Mouse (Mus musculus): Measurements from ENCODE around the gene Cd101. TPM values are rescaled to one million over a fixed set of nuclear protein-coding genes. Genes with fewer than 3 reads are reported as not detected.

The Cd101 gene
- total RNA-seq, 2 experiments from 2014 or later, result 0.38 to 0.42 TPM

GRCm38 (mm10) chr3:101033644-101034043 lies 4.3 kb upstream of the Cd101 start:
- TF ChIP-seq CTCF (conservative IDR thresholded peaks at IDR 0.05), result no peak

DNA sequence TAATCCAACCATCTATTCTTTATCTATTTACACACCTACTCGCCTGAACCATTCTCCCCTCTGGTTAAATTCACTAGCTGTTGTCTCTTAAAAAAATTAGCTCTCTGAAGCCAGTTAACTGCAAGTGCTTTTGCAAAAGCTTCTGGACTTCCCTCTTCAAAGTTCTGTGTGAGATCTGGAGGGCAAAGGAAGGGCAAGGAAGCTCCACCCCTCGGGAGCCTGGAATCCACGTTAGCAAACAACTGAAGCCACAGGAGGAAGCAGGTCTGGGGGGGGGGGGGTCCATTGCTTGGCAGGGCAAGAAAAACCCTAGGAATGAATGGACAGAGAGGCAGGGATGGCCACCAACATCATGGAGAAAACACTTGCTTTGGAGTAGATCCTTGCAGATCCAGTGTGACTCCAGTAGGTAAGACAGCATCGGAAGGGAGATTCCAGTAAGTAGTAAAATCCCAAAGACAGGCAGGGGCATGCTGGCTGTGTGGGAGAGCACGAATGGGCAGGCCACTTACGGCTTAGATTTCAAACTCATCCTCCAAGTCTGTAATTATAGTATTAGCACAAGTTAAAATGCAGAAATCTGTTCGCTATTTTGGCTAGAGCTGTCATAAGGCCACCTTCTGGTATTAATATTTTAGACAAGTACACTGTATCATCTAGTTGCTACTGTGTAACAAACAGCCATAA lies 2.2 kb upstream of the Cd101 start:
- no peak for TF ChIP-seq CTCF (conservative IDR thresholded peaks at IDR 0.05)
- H3K27ac ChIP-seq, result no peak overlapping the region
- peak in 1 of 2 experiments; percentile 5 for DNase-seq (ENCODE audit: low spot score in 2 of 2)
- no peak overlapping the region for H3K4me3 ChIP-seq

More at GRCm38 (mm10) chr3:101033644-101034043, 4.3 kb upstream of the Cd101 start:
- DNase-seq (ENCODE audit: low spot score in 2 of 2), result no peak
- H3K27ac ChIP-seq, result no peak overlapping the region
- no peak overlapping the region for H3K4me3 ChIP-seq

GRCm38 (mm10) chr3:101030630-101031029 lies 1.3 kb upstream of the Cd101 start:
- TF ChIP-seq CTCF (conservative IDR thresholded peaks at IDR 0.05), result no peak
- no peak overlapping the region for H3K27ac ChIP-seq

DNA sequence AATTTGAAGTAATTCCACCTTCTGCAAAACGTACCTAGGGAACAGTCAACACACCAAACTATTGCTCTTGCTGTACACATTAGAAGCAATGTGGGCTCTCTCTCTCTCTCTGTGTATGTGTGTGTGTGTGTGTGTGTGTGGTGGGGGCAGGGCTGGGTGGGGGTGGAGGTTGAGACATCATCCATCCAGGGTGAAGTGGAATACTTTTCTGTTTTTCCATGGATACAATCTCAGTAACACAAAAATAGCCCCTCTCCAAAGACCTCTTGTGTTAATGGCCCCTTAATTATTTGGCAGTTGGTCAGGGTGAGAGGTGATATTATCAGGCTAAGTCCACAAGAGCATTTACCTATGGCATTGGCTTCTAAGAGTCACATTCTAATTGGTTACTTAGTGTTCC lies 2.6 kb downstream of the Cd101 start:
- Histone ChIP-seq H3K27ac (no peak overlapping the region), H3K4me3 (no peak overlapping the region)
- no peak for DNase-seq (ENCODE audit: low spot score in 2 of 2)
- no peak for TF ChIP-seq CTCF (conservative IDR thresholded peaks at IDR 0.05)

More at GRCm38 (mm10) chr3:101030630-101031029, 1.3 kb upstream of the Cd101 start:
- DNase-seq (ENCODE audit: low spot score in 2 of 2), result no peak
- no peak overlapping the region for H3K4me3 ChIP-seq

GRCm38 (mm10) chr3:101022967-101023366 lies 6.4 kb downstream of the Cd101 start:
- no peak for TF ChIP-seq CTCF (conservative IDR thresholded peaks at IDR 0.05)
- no peak overlapping the region for H3K4me3 ChIP-seq
- H3K27ac ChIP-seq, result no peak overlapping the region
- no peak for DNase-seq (ENCODE audit: low spot score in 2 of 2)

DNA sequence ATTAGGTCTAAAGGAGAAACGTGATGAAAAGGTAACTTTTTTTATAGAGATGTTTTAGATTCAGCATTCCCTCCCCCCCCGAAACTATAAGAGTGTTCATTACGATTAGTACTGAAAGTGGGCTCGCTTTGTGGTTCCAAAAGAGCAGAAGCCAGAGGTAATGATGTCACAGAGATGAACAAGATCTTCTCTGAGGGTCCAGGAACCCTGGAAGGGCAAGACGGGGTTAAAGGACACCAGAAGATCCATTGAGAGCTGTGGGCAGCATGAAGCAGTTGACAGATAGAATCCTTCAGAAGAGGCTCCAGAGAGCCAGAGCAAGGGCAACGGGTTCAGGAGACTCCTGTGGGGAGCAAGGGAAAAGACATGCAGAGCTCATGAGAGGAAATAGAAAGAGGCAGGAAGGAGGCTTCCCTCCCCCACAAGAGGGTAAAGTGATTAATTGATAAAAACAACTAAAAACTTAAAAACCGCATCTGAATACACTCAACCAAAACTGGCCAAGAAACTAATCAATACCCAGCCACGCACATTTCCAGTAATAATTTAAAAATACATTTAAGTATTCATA lies 7.8 kb downstream of the Cd101 start:
- no peak for DNase-seq (ENCODE audit: low spot score in 2 of 2)
- Histone ChIP-seq H3K4me3 (no peak overlapping the region), H3K27ac (no peak overlapping the region)
- TF ChIP-seq CTCF (conservative IDR thresholded peaks at IDR 0.05), result no peak

DNA sequence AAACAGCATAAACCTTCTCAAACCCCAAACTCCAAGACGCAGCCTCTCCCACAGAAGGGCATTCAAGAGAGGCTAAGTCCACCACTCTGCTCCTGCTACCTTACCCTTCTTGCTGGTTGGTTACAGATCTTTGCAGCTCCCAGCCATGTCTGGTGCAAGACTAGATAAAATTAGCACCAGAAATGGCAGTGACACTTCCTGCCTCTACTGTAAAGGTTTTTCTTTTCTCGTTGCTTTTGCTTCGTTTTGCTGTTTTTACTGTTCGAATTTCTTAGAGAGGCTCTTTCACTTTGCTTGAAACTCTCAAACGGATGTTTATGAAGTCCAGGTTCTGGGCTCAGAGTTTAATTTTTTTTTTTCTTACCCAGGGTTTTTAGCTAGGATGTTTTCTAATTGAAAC lies 8.3 kb downstream of the Cd101 start:
- Histone ChIP-seq H3K27ac (no peak overlapping the region), H3K4me3 (no peak overlapping the region)
- TF ChIP-seq CTCF (conservative IDR thresholded peaks at IDR 0.05), result no peak
- DNase-seq (ENCODE audit: low spot score in 2 of 2), result no peak

DNA sequence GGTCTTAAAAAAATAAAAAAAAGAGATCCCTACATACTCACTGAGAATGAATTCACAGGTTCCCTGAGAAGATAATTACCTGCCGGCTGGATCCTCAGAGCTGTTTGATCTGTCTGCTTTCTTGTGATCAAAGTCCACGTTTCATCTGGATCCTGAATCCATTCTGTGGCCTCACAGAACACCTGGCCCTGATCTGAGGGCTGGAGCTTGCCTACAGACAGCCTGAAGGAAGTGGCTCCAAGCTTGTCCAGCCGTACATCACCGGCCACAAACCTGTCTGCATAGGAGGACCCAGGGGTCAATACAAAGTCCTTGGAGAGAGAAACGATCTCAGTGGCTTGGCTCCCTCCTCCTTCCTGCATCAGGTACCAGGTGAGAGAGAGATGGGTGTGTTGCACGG lies 10.9 kb downstream of the Cd101 start:
- DNase-seq (ENCODE audit: low spot score in 2 of 2), result no peak
- Histone ChIP-seq H3K27ac (no peak overlapping the region), H3K4me3 (no peak overlapping the region)
- no peak for TF ChIP-seq CTCF (conservative IDR thresholded peaks at IDR 0.05)

GRCm38 (mm10) chr3:101016050-101016449 lies 13.3 kb downstream of the Cd101 start:
- no peak for TF ChIP-seq CTCF (conservative IDR thresholded peaks at IDR 0.05)
- DNase-seq (ENCODE audit: low spot score in 2 of 2), result no peak
- no peak overlapping the region for H3K4me3 ChIP-seq
- H3K27ac ChIP-seq, result no peak overlapping the region

- TF ChIP-seq CTCF (conservative IDR thresholded peaks at IDR 0.05), result no peak
- H3K27ac ChIP-seq, result no peak overlapping the region
- DNase-seq (ENCODE audit: low spot score in 2 of 2), result no peak
- no peak overlapping the region for H3K4me3 ChIP-seq
These were observed 14.1 kb downstream of the Cd101 start for GRCm38 (mm10) chr3:101015254-101015653.

- TF ChIP-seq CTCF (conservative IDR thresholded peaks at IDR 0.05), result no peak
- Histone ChIP-seq H3K27ac (no peak overlapping the region), H3K4me3 (no peak overlapping the region)
- DNase-seq (ENCODE audit: low spot score in 2 of 2), result no peak
These were observed 15.8 kb downstream of the Cd101 start for GRCm38 (mm10) chr3:101013536-101013935.

GRCm38 (mm10) chr3:101013005-101013404 lies 16.4 kb downstream of the Cd101 start:
- no peak for TF ChIP-seq CTCF (conservative IDR thresholded peaks at IDR 0.05)
- Histone ChIP-seq H3K27ac (no peak overlapping the region), H3K4me3 (no peak overlapping the region)
- DNase-seq (ENCODE audit: low spot score in 2 of 2), result no peak

GRCm38 (mm10) chr3:101012597-101012996 lies 16.8 kb downstream of the Cd101 start:
- Histone ChIP-seq H3K4me3 (no peak overlapping the region), H3K27ac (no peak overlapping the region; the same call in 1 of the 2 replicates)
- no peak for TF ChIP-seq CTCF (conservative IDR thresholded peaks at IDR 0.05)
- no peak for DNase-seq (ENCODE audit: low spot score in 2 of 2)

GRCm38 (mm10) chr3:101012131-101012571 lies 17.2 kb downstream of the Cd101 start:
- Histone ChIP-seq H3K27ac (peak overlapping the region; percentile 18; the same call in 1 of the 2 replicates), H3K4me3 (no peak overlapping the region)
- TF ChIP-seq CTCF (conservative IDR thresholded peaks at IDR 0.05), result no peak
- DNase-seq (ENCODE audit: low spot score in 2 of 2), result no peak
